Comparison of ENCODE assay signal across 10 mouse cellular contexts in genomic region chr12:111536746-111537145, GRCm38 (mm10). TPM values are rescaled to one million over a fixed set of nuclear protein-coding genes. Genes with fewer than 3 reads are reported as not detected.
DNase-seq lines count a peak whose midpoint lies in the region; ATAC-seq and TF ChIP-seq lines count a peak whose summit lies in the region.
"Had no signal": no experiment of that assay in that cellular context is flagged by ENCODE, and none has a peak within 500 bp of the region (broad histone marks: within the 10 kb centered on the region; RNA-seq: fewer than 3 reads in every experiment).

No protein-coding gene starts in this region.

- H3K4me1 ChIP-seq in forebrain, embryonic 13.5 days = peaks cover 35% of the 10 kb centered on the region
- H3K4me1 ChIP-seq in liver, embryonic 14.5 days (replicated peaks; ENCODE audit: control insufficient read depth in 2 of 2, insufficient read depth in 2 of 2, low read length in 1 of 2) = peaks cover 32 to 42% of the 10 kb centered on the region in 2 experiments

- no peak for DNase-seq in gastrocnemius, adult 2 months
- no peak for DNase-seq in gastrocnemius, adult 18-20 months (ENCODE audit: low spot score)
- DNase-seq in liver, embryonic 14.5 days (ENCODE audit: low read depth in 3 of 3, low spot score in 3 of 3) = no peak
- no peak for DNase-seq in right cerebral cortex, postnatal 36 days (ENCODE audit: low spot score in 2 of 2)
- DNase-seq in testis, postnatal 14 days (ENCODE audit: low spot score) = no peak
- no peak for DNase-seq in kidney, adult 18-20 months
- DNase-seq: cerebellum, adult 8-10 months; thymus, postnatal 4 days had no signal

- intact Hi-C loops in gastrocnemius, adult 2 months (cut with DNase I) = no loop called here

- no peaks in the 10 kb centered on the region for H3K9me3 ChIP-seq in forebrain, embryonic 13.5 days (replicated peaks)
- H3K9me3 ChIP-seq in liver, embryonic 14.5 days (ENCODE audit: control insufficient read depth, low read length) = no peaks in the 10 kb centered on the region

- WGBS in forebrain, embryonic 13.5 days = 20% methylated on average over 4 of the region's 4 CpGs
- WGBS in liver, embryonic 14.5 days (ENCODE audit: insufficient replicate concordance) = 52% methylated on average over 4 of the region's 4 CpGs

- TF ChIP-seq EP300 in liver, embryonic 14.5 days (IDR thresholded peaks at IDR 0.05; ENCODE audit: low read depth) = no peak

- H3K79me2 ChIP-seq in C2C12 (ENCODE audit: control insufficient read depth, insufficient read depth) = peaks cover 45% of the 10 kb centered on the region

- no peak overlapping the region for H3ac ChIP-seq in C2C12 (ENCODE audit: control insufficient read depth, insufficient read length, low read depth)

- peak overlapping the region; percentile 98 for H3K27ac ChIP-seq in gastrocnemius, adult 2 months
- H3K27ac ChIP-seq in forebrain, embryonic 13.5 days = peak overlapping the region; percentile 15; the same call in 1 of the 2 replicates
- peak overlapping the region; percentile 90 for H3K27ac ChIP-seq in liver, embryonic 14.5 days

- no peak for TF ChIP-seq CTCF in gastrocnemius, adult 2 months (IDR thresholded peaks at IDR 0.05)
- TF ChIP-seq CTCF in C2C12 (IDR thresholded peaks at IDR 0.05; ENCODE audit: control insufficient read depth, insufficient read depth, insufficient read length) = no peak
- no peak for TF ChIP-seq CTCF in liver, embryonic 14.5 days (IDR thresholded peaks at IDR 0.05; ENCODE audit: low read depth)

- peak overlapping the region; percentile 66 for H3K4me2 ChIP-seq in forebrain, embryonic 13.5 days
- H3K4me2 ChIP-seq in liver, embryonic 14.5 days (ENCODE audit: low read depth) = peak overlapping the region; percentile 62

- H3K79me3 ChIP-seq in C2C12 (ENCODE audit: low read depth) = peaks cover 31% of the 10 kb centered on the region

- no peaks in the 10 kb centered on the region for H3K27me3 ChIP-seq in C2C12 (ENCODE audit: control insufficient read depth, insufficient read depth, insufficient read length)
- H3K27me3 ChIP-seq in forebrain, embryonic 13.5 days = no peaks in the 10 kb centered on the region
- H3K27me3 ChIP-seq in liver, embryonic 14.5 days (ENCODE audit: control insufficient read depth, insufficient read depth, low read length) = peaks cover 7% of the 10 kb centered on the region

- H3K9ac ChIP-seq in forebrain, embryonic 13.5 days = peak overlapping the region; percentile 97
- H3K9ac ChIP-seq in liver, embryonic 14.5 days (replicated peaks) = peak overlapping the region; percentile 97

- ATAC-seq in forebrain, embryonic 13.5 days = no peak
- ATAC-seq in liver, embryonic 14.5 days (ENCODE audit: insufficient read depth) = no peak

- peak overlapping the region; percentile 85 for H3K4me3 ChIP-seq in gastrocnemius, adult 2 months
- peak overlapping the region; percentile 99 for H3K4me3 ChIP-seq in C2C12 (ENCODE audit: insufficient read depth, poor library complexity, severe bottlenecking)
- peak overlapping the region; percentile 85 for H3K4me3 ChIP-seq in forebrain, embryonic 13.5 days
- peak overlapping the region; percentile 54 to 99 for H3K4me3 ChIP-seq in liver, embryonic 14.5 days (ENCODE audit: insufficient read depth in 1 of 2, low read depth in 2 of 2, low read length in 2 of 2)

- peaks cover 31% of the 10 kb centered on the region for H3K36me3 ChIP-seq in C2C12 (ENCODE audit: control insufficient read depth, insufficient read depth)
- H3K36me3 ChIP-seq in forebrain, embryonic 13.5 days (ENCODE audit: poor library complexity, severe bottlenecking) = peaks cover 26% of the 10 kb centered on the region
- peaks cover 30% of the 10 kb centered on the region for H3K36me3 ChIP-seq in liver, embryonic 14.5 days (replicated peaks; ENCODE audit: control insufficient read depth, insufficient read depth, low read depth)

TF ChIP-seq in C2C12, 6 proteins besides CTCF, POLR2A, EP300 and RAD21:
- TF ChIP-seq MYOD1 (IDR thresholded peaks at IDR 0.05; ENCODE audit: control insufficient read depth, insufficient read length, low read depth) (no peak), CEBPB (IDR thresholded peaks at IDR 0.05; ENCODE audit: low read depth) (no peak), MYOG (IDR thresholded peaks at IDR 0.05; ENCODE audit: control insufficient read depth, extremely low read depth, insufficient read length) (no peak), FOSL1 (IDR thresholded peaks at IDR 0.05; ENCODE audit: insufficient read depth, low read length, poor library complexity, severe bottlenecking) (no peak), USF1 (IDR thresholded peaks at IDR 0.05; ENCODE audit: low read depth) (no peak), MAX (IDR thresholded peaks at IDR 0.05) (no peak)

RNA-seq across cellular contexts. Expression of gene Eif5, which starts 1.1 kb away (rescaled TPM):
- total RNA-seq in gastrocnemius, adult 2 months (2021) = 100 to 1,000 TPM; 160 to 166 TPM
- 100 to 1,000 TPM; 160 to 165 TPM for total RNA-seq in gastrocnemius, adult 18-20 months (2021)
- 91.0 TPM for polyA plus RNA-seq in C2C12 (2012; fragmentation: generic; extraction: Trizol)
- polyA plus RNA-seq in forebrain, embryonic 13.5 days (2015; fragmentation: Nextera tagmentation; extraction: Ambion mirVana) = 667 and 695 TPM in 2 replicates
- 64.1 and 112 TPM in 2 replicates for polyA plus RNA-seq in liver, embryonic 14.5 days (2012; rRNA removed)
- polyA plus RNA-seq in liver, embryonic 14.5 days (2014; fragmentation: Nextera tagmentation; extraction: Ambion mirVana) = 411 and 432 TPM in 2 replicates

RNA-seq across cellular contexts. Expression of gene Mark3, which starts 37.6 kb away (rescaled TPM):
- 10 to 100 TPM; 48.2 to 60.7 TPM for total RNA-seq in gastrocnemius, adult 2 months (2021)
- 10 to 100 TPM; 52.7 to 55.0 TPM for total RNA-seq in gastrocnemius, adult 18-20 months (2021)
- polyA plus RNA-seq in C2C12 (2012; fragmentation: generic; extraction: Trizol) = 35.0 TPM
- 44.2 and 47.2 TPM in 2 replicates for polyA plus RNA-seq in forebrain, embryonic 13.5 days (2015; fragmentation: Nextera tagmentation; extraction: Ambion mirVana)
- 14.6 and 24.6 TPM in 2 replicates for polyA plus RNA-seq in liver, embryonic 14.5 days (2012; rRNA removed)
- polyA plus RNA-seq in liver, embryonic 14.5 days (2014; fragmentation: Nextera tagmentation; extraction: Ambion mirVana) = 18.0 and 19.5 TPM in 2 replicates

RNA-seq across cellular contexts. Expression of gene Gm266, which starts 51.1 kb away (rescaled TPM):
- total RNA-seq in gastrocnemius, adult 2 months (2021) = under 1 TPM; 0.20 to 0.33 TPM
- under 1 TPM in 1 of 2 experiments, not detected in 1; 0.18 TPM for total RNA-seq in gastrocnemius, adult 18-20 months (2021)
- polyA plus RNA-seq in C2C12 (2012; fragmentation: generic; extraction: Trizol) = 2.1 TPM
- 0.40 and 1.0 TPM in 2 replicates for polyA plus RNA-seq in forebrain, embryonic 13.5 days (2015; fragmentation: Nextera tagmentation; extraction: Ambion mirVana)
- polyA plus RNA-seq in liver, embryonic 14.5 days (2012; rRNA removed) = 0.61 and 0.91 TPM in 2 replicates
- polyA plus RNA-seq in liver, embryonic 14.5 days (2014; fragmentation: Nextera tagmentation; extraction: Ambion mirVana) = 0.42 and 0.53 TPM in 2 replicates

Comparison
In these comparisons a context has a peak if more than half of its experiments do, and no peak if none do; other contexts are left out.
1. H3K27ac ChIP-seq: peak in every context shown above with its lines; median percentile 98 in gastrocnemius, adult 2 months; 90 in liver, embryonic 14.5 days; 15 in forebrain, embryonic 13.5 days.